9 mouse cellular contexts compared by ENCODE assay signal in genomic region chr3:103734696-103735519, GRCm38 (mm10). TPM values are rescaled to one million over a fixed set of nuclear protein-coding genes. Genes with fewer than 3 reads are reported as not detected.
DNase-seq lines count a peak whose midpoint lies in the region; ATAC-seq and TF ChIP-seq lines count a peak whose summit lies in the region.
"Had no signal": no experiment of that assay in that cellular context is flagged by ENCODE, and none has a peak within 500 bp of the region (broad histone marks: within the 10 kb centered on the region; RNA-seq: fewer than 3 reads in every experiment).

No protein-coding gene starts in this region.

- TF ChIP-seq EP300 in heart, postnatal 0 days (IDR thresholded peaks at IDR 0.05; ENCODE audit: low read depth): no peak

- no peak for TF ChIP-seq CTCF in kidney, adult 2 months (conservative IDR thresholded peaks at IDR 0.05; ENCODE audit: insufficient read depth, insufficient read length, low read depth, low read length)
- no peak for TF ChIP-seq CTCF in heart, postnatal 0 days (IDR thresholded peaks at IDR 0.05; ENCODE audit: low read depth)

- no peaks in the 10 kb centered on the region for H3K4me1 ChIP-seq in kidney, adult 2 months (ENCODE audit: control insufficient read depth, insufficient read depth, low read length)
- peaks cover 71% of the 10 kb centered on the region for H3K4me1 ChIP-seq in forebrain, embryonic 10.5 days
- H3K4me1 ChIP-seq in heart, postnatal 0 days (ENCODE audit: control insufficient read depth, insufficient read depth): peaks cover 31% of the 10 kb centered on the region
- peaks cover 62% of the 10 kb centered on the region for H3K4me1 ChIP-seq in limb, embryonic 13.5 days
- peaks cover 30% of the 10 kb centered on the region for H3K4me1 ChIP-seq in midbrain, embryonic 16.5 days (ENCODE audit: control insufficient read depth, insufficient read depth, low read length)

- no peak overlapping the region for H3K9ac ChIP-seq in heart, postnatal 0 days (replicated peaks; ENCODE audit: low read depth, low read length)
- H3K9ac ChIP-seq in limb, embryonic 13.5 days: peak overlapping the region; percentile 67
- H3K9ac ChIP-seq in midbrain, embryonic 16.5 days (ENCODE audit: low read depth, low read length): no peak overlapping the region

- no peak for TF ChIP-seq POLR2A in kidney, adult 2 months (IDR thresholded peaks at IDR 0.05; ENCODE audit: low read depth, low read length)

- no peak overlapping the region for H3K4me3 ChIP-seq in kidney, adult 2 months (ENCODE audit: insufficient read depth, low read depth, low read length)
- H3K4me3 ChIP-seq in forebrain, embryonic 10.5 days: peak overlapping the region; percentile 42
- no peak overlapping the region for H3K4me3 ChIP-seq in heart, postnatal 0 days (ENCODE audit: low read depth, low read length)
- H3K4me3 ChIP-seq in limb, embryonic 13.5 days: peak overlapping the region; percentile 49
- no peak overlapping the region for H3K4me3 ChIP-seq in midbrain, embryonic 16.5 days (ENCODE audit: low read depth, low read length)

- no peaks in the 10 kb centered on the region for H3K9me3 ChIP-seq in forebrain, embryonic 10.5 days
- no peaks in the 10 kb centered on the region for H3K9me3 ChIP-seq in heart, postnatal 0 days (replicated peaks; ENCODE audit: control insufficient read depth, low read length)
- H3K9me3 ChIP-seq in limb, embryonic 13.5 days: no peaks in the 10 kb centered on the region
- H3K9me3 ChIP-seq in midbrain, embryonic 16.5 days (replicated peaks; ENCODE audit: control insufficient read depth, low read length, poor library complexity, severe bottlenecking): no peaks in the 10 kb centered on the region

- no peaks in the 10 kb centered on the region for H3K27me3 ChIP-seq in kidney, adult 2 months (replicated peaks; ENCODE audit: control insufficient read depth, insufficient read depth, low read length)
- peaks cover 45% of the 10 kb centered on the region for H3K27me3 ChIP-seq in forebrain, embryonic 10.5 days (ENCODE audit: poor library complexity, severe bottlenecking)
- H3K27me3 ChIP-seq in heart, postnatal 0 days (ENCODE audit: control insufficient read depth, insufficient read depth, low read length): no peaks in the 10 kb centered on the region
- no peaks in the 10 kb centered on the region for H3K27me3 ChIP-seq in limb, embryonic 13.5 days
- no peaks in the 10 kb centered on the region for H3K27me3 ChIP-seq in midbrain, embryonic 16.5 days (ENCODE audit: control insufficient read depth, insufficient read depth, low read depth, low read length)

- H3K4me2 ChIP-seq in heart, postnatal 0 days (ENCODE audit: low read depth, low read length): peak overlapping the region; percentile 35
- peak overlapping the region; percentile 71 for H3K4me2 ChIP-seq in limb, embryonic 13.5 days (replicated peaks)
- H3K4me2 ChIP-seq in midbrain, embryonic 16.5 days (ENCODE audit: low read length): 0 out of 2 replicates have a peak overlapping the region, but pooled peaks have one; percentile 9

- H3K27ac ChIP-seq in kidney, adult 2 months (ENCODE audit: insufficient read depth, low read depth, low read length): peak overlapping the region; percentile 21; the same call in 1 of the 2 replicates
- H3K27ac ChIP-seq in forebrain, embryonic 10.5 days: peak overlapping the region; percentile 89
- H3K27ac ChIP-seq in heart, postnatal 0 days (ENCODE audit: low read depth): peak overlapping the region; percentile 75; the same call in 1 of the 2 replicates
- peak overlapping the region; percentile 97 for H3K27ac ChIP-seq in limb, embryonic 13.5 days
- peak overlapping the region; percentile 18; the same call in 1 of the 2 replicates for H3K27ac ChIP-seq in midbrain, embryonic 16.5 days (ENCODE audit: low read length)

- peak; percentile 35 for DNase-seq in kidney, adult 2 months
- no peak for DNase-seq in kidney, adult 11 months
- peak; percentile 44 for DNase-seq in forebrain, embryonic 10.5 days (ENCODE audit: extremely low spot score, low spot score)
- DNase-seq in heart, postnatal 0 days (ENCODE audit: low spot score): peak; percentile 30
- no peak for DNase-seq in right cerebral cortex, postnatal 36 days (ENCODE audit: low spot score in 2 of 2)
- DNase-seq in natural killer cell, adult 2 months (ENCODE audit: low spot score in 2 of 2): no peak

- ATAC-seq in heart, postnatal 0 days (ENCODE audit: insufficient read depth, low read depth): peak; percentile 12; the same call in 1 of the 2 replicates
- ATAC-seq in limb, embryonic 13.5 days (ENCODE audit: low FRiP score, low read depth): peak; percentile 21; the same call in 1 of the 2 replicates
- ATAC-seq in midbrain, embryonic 16.5 days: peak; percentile 10; the same call in 1 of the 2 replicates

- no peaks in the 10 kb centered on the region for H3K36me3 ChIP-seq in kidney, adult 2 months (ENCODE audit: control insufficient read depth, insufficient read depth, low read length)
- peaks cover 8% of the 10 kb centered on the region for H3K36me3 ChIP-seq in forebrain, embryonic 10.5 days (replicated peaks)
- H3K36me3 ChIP-seq in heart, postnatal 0 days (replicated peaks; ENCODE audit: control insufficient read depth, insufficient read depth, low read length): 0 out of 2 replicates have a peak, but pooled peaks cover 3% of the 10 kb centered on the region
- H3K36me3 ChIP-seq in limb, embryonic 13.5 days: peaks cover 4% of the 10 kb centered on the region
- H3K36me3 ChIP-seq in midbrain, embryonic 16.5 days (ENCODE audit: control insufficient read depth, insufficient read depth, low read length): no peaks in the 10 kb centered on the region

- WGBS in kidney, adult 2 months: 15% methylated on average over 11 of the region's 11 CpGs
- WGBS in forebrain, embryonic 10.5 days: 8% methylated on average over 11 of the region's 11 CpGs
- 15% methylated on average over 11 of the region's 11 CpGs for WGBS in heart, postnatal 0 days
- 7% methylated on average over 11 of the region's 11 CpGs for WGBS in limb, embryonic 13.5 days
- WGBS in midbrain, embryonic 16.5 days: 14% methylated on average over 11 of the region's 11 CpGs

RNA-seq across cellular contexts. Expression of gene Olfml3, which starts 2.9 kb away (rescaled TPM):
- polyA plus RNA-seq in kidney, adult 2 months (2012; rRNA removed): 30.0 and 31.7 TPM in 2 replicates
- 5.6 and 5.8 TPM in 2 replicates for polyA plus RNA-seq in forebrain, embryonic 10.5 days (2016; fragmentation: Nextera tagmentation; extraction: Ambion mirVana)
- total RNA-seq in heart, postnatal 0 days (2014; rRNA removed; ENCODE audit: low replicate concordance): 14.0 and 20.5 TPM in 2 replicates
- 10.6 and 11.4 TPM in 2 replicates for polyA plus RNA-seq in heart, postnatal 0 days (2015; fragmentation: Nextera tagmentation; extraction: Ambion mirVana)
- 60.8 and 61.0 TPM in 2 replicates for polyA plus RNA-seq in limb, embryonic 13.5 days (2015; fragmentation: Nextera tagmentation; extraction: Ambion mirVana)
- polyA plus RNA-seq in midbrain, embryonic 16.5 days (2015; fragmentation: Nextera tagmentation; extraction: Ambion mirVana): 4.6 and 5.3 TPM in 2 replicates

RNA-seq across cellular contexts. Expression of gene Gm10964, which starts 4.3 kb away (rescaled TPM):
- not detected in 2 replicates for polyA plus RNA-seq in kidney, adult 2 months (2012; rRNA removed)
- polyA plus RNA-seq in forebrain, embryonic 10.5 days (2016; fragmentation: Nextera tagmentation; extraction: Ambion mirVana): not detected in 2 replicates
- total RNA-seq in heart, postnatal 0 days (2014; rRNA removed; ENCODE audit: low replicate concordance): not detected in 2 replicates
- not detected in 2 replicates for polyA plus RNA-seq in heart, postnatal 0 days (2015; fragmentation: Nextera tagmentation; extraction: Ambion mirVana)
- not detected in 2 replicates for polyA plus RNA-seq in limb, embryonic 13.5 days (2015; fragmentation: Nextera tagmentation; extraction: Ambion mirVana)
- not detected in 2 replicates for polyA plus RNA-seq in midbrain, embryonic 16.5 days (2015; fragmentation: Nextera tagmentation; extraction: Ambion mirVana)
- total RNA-seq: gastrocnemius, adult 8-10 months had no signal

RNA-seq across cellular contexts. Expression of gene Hipk1, which starts 56.5 kb away (rescaled TPM):
- 58.1 and 62.3 TPM in 2 replicates for polyA plus RNA-seq in kidney, adult 2 months (2012; rRNA removed)
- 9.9 and 10.4 TPM in 2 replicates for polyA plus RNA-seq in forebrain, embryonic 10.5 days (2016; fragmentation: Nextera tagmentation; extraction: Ambion mirVana)
- total RNA-seq in heart, postnatal 0 days (2014; rRNA removed; ENCODE audit: low replicate concordance): 56.9 and 61.1 TPM in 2 replicates
- polyA plus RNA-seq in heart, postnatal 0 days (2015; fragmentation: Nextera tagmentation; extraction: Ambion mirVana): 6.1 and 7.0 TPM in 2 replicates
- polyA plus RNA-seq in limb, embryonic 13.5 days (2015; fragmentation: Nextera tagmentation; extraction: Ambion mirVana): 11.0 TPM in 2 replicates
- polyA plus RNA-seq in midbrain, embryonic 16.5 days (2015; fragmentation: Nextera tagmentation; extraction: Ambion mirVana): 11.1 and 11.5 TPM in 2 replicates

Comparison
In these comparisons a context has a peak if more than half of its experiments do, and no peak if none do; other contexts are left out.
1. DNase-seq: peak in kidney, adult 2 months (single experiment), forebrain, embryonic 10.5 days (single experiment) and heart, postnatal 0 days (single experiment); none in kidney, adult 11 months (single experiment), right cerebral cortex, postnatal 36 days (0 of 2) and natural killer cell, adult 2 months (0 of 2).
2. H3K27ac ChIP-seq: peak in every context shown above with its lines; median percentile 97 in limb, embryonic 13.5 days; 89 in forebrain, embryonic 10.5 days; 75 in heart, postnatal 0 days; 21 in kidney, adult 2 months; 18 in midbrain, embryonic 16.5 days.
3. H3K4me3 ChIP-seq: peak in forebrain, embryonic 10.5 days (single experiment) and limb, embryonic 13.5 days (single experiment); none in kidney, adult 2 months (single experiment), heart, postnatal 0 days (single experiment) and midbrain, embryonic 16.5 days (single experiment).
4. H3K4me2 ChIP-seq: peak in every context shown above with its lines; median percentile 71 in limb, embryonic 13.5 days; 35 in heart, postnatal 0 days; 9 in midbrain, embryonic 16.5 days.
5. Peak in every context shown above with its lines, with median percentiles within 50 percentile points of each other: ATAC-seq.